Mouse (Mus musculus) yolk sac, embryonic 10.5 days (tissue): ENCODE measurements around the gene S100a11.
"Not testable (repeated sequence)": the region's sequence is repeated elsewhere in the genome, so short reads cannot be mapped to it uniquely, and the experiment has no call there.

Source experiments
- DNase-seq: peaks from one replicate; pipeline ENCODE4 v3.0.0-alpha.2; 2017; ENCODE audit warnings: low spot score

Gene S100a11

GRCm38 (mm10) chr3:93521462-93522057 lies 1.3 kb downstream of the S100a11 start:
- no peak for DNase-seq

- DNase-seq = peak; percentile 49
These were observed 2.3 kb downstream of the S100a11 start for GRCm38 (mm10) chr3:93522611-93523010.

- DNase-seq = no peak
These were observed 7.0 kb downstream of the S100a11 start for GRCm38 (mm10) chr3:93527300-93527699.

DNA sequence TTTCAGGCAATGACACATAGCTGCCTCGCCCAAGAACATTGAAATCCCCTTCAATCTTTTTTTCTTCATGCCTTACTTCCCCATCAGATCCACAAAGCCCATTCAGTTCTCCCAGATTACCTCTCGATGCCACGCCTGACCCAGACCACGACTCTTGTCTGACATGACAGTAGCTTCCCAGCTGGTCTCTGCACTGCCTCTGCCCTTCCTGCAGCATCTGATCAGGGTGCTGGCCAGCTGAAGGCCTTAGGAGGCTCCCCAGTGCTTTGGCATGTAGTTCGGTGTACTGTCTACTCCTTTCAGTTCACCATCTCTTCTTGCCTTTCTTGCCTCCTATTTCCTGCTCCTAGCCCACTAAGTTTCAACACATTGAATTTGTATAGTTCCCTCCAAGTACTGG lies 8.5 kb downstream of the S100a11 start:
- no peak for DNase-seq

DNA sequence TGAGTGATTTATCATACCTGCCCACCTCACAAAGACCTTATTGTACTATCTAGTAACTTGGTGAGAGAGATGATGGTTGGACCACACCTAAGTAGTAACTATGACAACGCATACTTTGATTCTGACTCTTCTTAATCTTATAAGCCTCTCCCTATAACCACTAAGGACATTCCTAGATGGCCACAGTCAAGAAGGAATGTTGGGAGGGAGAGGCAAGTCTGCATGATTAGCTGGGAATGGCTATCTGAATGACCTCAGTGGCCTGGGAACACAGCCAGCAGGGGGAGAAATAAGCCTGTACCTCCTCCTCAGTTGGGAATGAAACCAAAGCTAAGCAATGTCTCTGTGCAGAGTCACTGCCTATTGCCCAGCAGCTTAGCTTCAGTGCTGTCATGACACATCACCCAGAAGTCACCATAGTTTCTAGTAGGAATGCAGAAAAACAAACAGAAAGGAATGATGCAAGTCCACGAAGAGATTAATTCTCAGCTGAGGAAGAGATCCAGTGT lies 16.8 kb downstream of the S100a11 start:
- DNase-seq = no peak

DNA sequence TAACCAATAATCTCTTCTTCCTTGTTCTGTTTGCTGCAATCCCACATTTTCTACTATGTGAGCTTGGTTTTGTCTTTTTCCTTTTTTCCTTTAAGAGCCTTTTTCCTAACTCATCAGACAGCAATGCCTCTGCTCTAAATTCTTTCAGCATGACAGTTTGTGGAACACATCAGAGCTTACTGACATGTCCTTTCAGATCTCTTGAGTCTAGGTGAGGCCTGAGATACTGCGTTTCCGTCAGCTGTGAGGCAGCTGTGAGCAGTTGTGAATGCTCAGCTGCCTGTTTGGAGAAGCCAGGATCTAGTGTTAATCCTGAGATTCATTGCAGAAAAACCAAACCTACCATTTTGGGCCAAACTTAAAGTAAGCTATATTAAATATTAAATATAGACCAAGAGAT lies 18.2 kb downstream of the S100a11 start:
- DNase-seq = no peak

GRCm38 (mm10) chr3:93541501-93541900 lies 21.2 kb downstream of the S100a11 start:
- DNase-seq = no peak

- not testable (repeated sequence) for DNase-seq
These were observed 23.9 kb downstream of the S100a11 start for GRCm38 (mm10) chr3:93544170-93544569.

- peak; percentile 68 for DNase-seq
These were observed 26.9 kb downstream of the S100a11 start for GRCm38 (mm10) chr3:93547099-93547648.

DNA sequence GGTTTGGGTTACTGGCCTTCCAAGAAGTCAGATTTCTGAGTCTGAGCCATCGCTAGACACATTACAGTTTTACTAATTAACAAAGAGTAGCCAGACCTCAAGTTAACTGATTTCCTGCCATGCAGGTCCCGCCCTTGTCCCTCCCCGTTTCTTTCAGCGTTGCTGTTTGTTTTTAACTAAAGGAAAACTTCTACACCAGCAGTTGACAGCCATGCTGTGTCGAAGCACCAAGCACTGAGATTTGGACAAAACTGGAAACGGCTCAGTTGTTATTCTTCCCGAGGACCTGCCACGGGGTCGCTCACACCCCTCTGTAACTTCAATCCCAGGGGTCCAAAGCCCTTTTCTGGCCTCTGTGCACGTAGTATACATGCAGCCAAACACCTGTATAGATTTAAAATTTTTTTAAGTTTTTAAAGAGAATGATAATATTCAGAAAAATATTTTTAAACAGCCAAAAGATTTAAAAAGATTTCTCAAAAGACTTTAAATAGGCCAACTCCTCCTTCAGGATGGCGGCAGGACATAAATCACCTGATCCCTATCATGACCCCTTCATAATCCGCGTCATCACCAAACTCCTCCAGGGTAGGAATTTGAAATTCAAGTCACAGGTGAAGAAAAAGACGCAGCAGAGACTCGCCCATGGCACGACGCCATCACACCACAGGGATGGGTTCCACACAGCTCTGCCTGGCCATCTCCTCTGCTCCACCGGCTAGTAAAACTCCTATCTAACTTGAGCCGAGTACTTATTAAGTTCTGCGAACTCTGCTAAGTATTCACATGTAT lies 27.7 kb downstream of the S100a11 start:
- no peak for DNase-seq

DNA sequence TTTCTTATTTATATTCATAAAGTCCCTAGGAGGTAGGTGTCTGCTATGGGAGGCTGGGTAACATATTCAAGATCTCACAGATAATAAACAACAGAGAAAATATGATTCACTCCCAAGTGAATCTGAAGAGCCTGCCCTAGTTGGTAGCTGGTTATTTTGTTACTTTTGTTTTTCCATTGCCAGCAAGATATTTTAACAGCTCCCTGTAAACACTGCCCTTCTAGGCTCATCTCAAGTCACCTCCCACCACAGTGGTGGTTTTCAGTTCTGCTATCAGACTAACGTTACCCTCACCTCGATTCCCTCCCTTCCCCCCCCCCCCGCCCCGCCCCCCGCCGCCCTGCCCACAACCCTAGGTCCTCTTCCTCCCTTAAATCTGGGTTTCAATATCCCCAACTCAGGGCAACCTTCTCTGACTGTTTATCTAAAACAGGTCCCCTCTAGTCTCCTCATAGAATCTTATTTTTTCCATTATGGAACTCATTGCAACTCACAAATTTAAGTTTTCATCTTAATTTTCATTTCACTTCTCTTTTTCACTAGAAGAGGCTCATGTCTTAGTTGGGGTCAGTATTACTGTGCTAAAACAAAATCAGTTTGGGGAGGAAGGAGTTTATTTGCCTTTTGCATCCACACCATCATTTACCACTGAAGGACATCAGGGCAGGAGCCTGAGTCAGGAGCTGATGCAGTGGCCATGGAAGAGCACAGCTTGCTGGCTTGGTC lies 28.4 kb downstream of the S100a11 start:
- no peak for DNase-seq

- DNase-seq = no peak
These were observed 29.7 kb downstream of the S100a11 start for GRCm38 (mm10) chr3:93549986-93550385.

GRCm38 (mm10) chr3:93551950-93552901 lies 31.9 kb downstream of the S100a11 start:
- DNase-seq = no peak

DNA sequence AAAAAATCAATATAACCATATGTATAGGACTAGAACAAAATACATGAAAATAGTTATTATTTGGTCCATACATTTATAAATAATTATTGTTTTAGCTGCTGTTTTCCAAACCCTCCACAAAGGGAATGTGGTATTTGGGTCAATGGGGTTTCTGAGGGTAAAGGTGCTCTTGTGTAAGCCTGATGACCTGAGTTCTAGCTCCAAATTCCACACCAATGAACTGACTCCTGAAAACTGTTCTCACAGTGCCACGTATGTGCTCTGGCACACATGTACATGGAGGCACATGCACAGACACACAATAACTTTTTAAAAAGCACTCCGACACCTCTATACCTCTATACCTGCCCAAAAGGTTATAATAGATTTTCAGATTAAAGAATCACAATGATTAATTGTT lies 33.0 kb downstream of the S100a11 start:
- DNase-seq = no peak

DNA sequence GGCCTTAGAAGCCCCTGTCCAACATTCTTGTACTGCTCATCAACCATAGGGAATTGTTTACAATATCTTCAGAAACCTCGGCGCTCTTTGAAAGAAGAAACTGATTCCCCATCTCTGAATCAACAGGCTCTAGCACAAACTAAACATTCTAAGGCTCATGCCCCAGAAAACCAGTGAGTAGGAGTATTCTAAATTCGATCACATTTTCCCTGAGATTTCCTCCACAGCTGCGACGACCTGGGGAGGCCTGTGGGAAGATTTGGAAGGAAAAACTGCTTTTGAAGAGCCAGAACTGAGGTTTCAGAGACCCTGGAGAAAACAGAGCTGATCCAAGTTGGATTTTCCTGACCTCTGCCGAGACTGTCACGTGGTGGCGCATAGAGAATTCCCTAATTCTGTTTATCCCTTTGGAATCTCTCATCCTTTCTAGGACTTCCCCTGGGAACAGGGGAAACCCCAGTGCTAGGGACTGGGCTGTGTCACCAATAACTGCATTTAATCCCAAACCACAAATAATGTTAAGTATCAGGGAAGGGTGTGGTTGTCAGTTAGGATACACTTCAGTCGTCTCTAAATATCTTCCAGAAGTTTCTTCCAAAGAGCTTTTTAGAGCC lies 33.6 kb downstream of the S100a11 start:
- no peak for DNase-seq

DNA sequence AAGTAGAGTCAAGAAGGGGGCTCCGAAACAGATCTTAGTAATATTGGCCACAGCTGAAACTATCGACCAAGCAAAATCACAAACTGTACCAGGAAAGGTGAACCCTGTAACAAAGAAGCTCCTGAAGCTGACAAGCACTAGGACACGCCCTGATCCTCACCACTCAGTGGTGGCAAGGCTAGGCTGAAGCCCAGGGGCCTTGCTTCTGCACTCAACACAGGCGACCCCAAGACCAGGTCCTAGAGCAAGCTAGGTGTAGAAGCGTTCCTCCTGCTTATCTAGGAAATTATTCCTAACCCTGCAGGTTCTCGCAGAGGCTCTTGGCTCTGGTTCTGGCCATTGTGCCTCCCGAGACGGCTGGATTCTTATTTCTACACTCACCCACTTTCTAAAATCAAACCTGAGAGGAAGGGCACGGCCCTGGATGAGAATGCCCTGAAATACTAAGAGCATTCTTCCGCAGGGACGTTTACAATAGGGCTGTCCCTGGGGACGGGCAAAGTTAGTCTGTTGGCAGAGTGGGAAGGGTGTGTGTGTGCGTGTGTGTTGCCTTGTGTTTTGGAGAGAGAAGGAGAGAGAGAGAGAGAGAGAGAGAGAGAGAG lies 34.2 kb downstream of the S100a11 start:
- peak; percentile 48 for DNase-seq

DNA sequence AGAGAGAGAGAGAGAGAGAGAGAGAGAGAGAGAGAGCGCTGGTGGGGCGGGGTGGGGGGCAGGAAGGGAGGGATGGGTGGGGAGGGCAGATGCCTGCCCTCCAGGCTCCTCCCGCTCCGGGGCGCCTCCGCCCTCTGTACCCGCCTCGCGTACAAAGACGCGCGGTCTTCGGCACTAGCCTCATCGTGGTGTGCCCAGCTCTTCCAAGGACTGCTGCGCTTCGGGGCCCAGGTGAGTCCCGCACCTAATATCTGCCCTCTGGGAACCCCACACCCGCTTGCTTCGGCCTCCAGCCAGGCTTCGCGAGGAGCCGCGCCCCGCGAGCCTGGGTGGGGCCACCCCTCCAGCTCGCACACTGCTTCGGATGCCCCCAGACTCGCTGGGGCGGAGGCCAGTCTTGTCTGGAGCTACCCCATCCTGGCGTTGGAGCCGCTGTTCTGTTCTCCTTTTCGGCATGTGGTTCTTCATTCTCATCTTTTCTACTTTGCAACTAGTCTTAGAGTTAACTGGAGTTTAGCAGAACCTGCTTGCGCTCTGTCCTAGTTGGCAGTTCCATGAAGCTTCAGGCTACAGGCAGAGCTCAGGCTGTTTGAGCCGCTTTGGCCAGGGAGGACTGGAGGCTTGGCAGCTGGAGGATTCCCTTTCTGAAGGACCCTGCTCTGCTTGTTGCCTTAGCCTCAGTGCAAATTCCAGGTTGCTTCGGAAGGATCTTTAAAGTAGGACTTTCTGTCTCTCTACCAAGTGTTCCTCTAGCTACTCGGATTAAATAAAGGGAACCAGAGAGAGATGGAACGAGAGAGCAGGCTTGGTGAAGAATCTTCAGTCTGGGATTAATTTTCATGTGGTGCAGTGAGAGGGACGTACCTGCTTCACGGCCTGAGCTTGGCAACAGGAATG lies 34.9 kb downstream of the S100a11 start, which contains the start of gene S100a10:
S100a10 (plus strand) TSS at position 100 of the 897 bp plus-strand sequence.
- peak; percentile 81 for DNase-seq

- peak; percentile 87 for DNase-seq
These were observed 35.6 kb downstream of the S100a11 start for GRCm38 (mm10) chr3:93555878-93556254.

GRCm38 (mm10) chr3:93556599-93556998 lies 36.3 kb downstream of the S100a11 start:
- DNase-seq = no peak
